Mouse (Mus musculus) fat pad, adult 2 months (tissue): ENCODE measurements around the gene Tceal3.
"Not testable (repeated sequence)": the region's sequence is repeated elsewhere in the genome, so short reads cannot be mapped to it uniquely, and the experiment has no call there.

Source experiments
- DNase-seq: peaks from one replicate; pipeline ENCODE4 v3.0.0-alpha.2; 2011; ENCODE audit warnings: low read depth, low spot score; ENCODE audit errors: extremely low read depth

Gene Tceal3

GRCm38 (mm10) chrX:136707446-136708167 is 117.0 kb downstream of the Tceal3 start, which contains the start of gene Tceal1:
TSS of gene Tceal1 (plus strand) at chrX:136707982.
- DNase-seq = peak; percentile 11

- DNase-seq = no peak
Observed at GRCm38 (mm10) chrX:136708168-136708681, 117.6 kb downstream of the Tceal3 start.

- DNase-seq = no peak
Observed at GRCm38 (mm10) chrX:136708782-136709181, 118.1 kb downstream of the Tceal3 start.

- not testable (repeated sequence) for DNase-seq
Observed at GRCm38 (mm10) chrX:136714742-136715474, 124.3 kb downstream of the Tceal3 start.
